Mouse (Mus musculus): ENCODE data around the gene Sox1.

Gene Sox1

DNA sequence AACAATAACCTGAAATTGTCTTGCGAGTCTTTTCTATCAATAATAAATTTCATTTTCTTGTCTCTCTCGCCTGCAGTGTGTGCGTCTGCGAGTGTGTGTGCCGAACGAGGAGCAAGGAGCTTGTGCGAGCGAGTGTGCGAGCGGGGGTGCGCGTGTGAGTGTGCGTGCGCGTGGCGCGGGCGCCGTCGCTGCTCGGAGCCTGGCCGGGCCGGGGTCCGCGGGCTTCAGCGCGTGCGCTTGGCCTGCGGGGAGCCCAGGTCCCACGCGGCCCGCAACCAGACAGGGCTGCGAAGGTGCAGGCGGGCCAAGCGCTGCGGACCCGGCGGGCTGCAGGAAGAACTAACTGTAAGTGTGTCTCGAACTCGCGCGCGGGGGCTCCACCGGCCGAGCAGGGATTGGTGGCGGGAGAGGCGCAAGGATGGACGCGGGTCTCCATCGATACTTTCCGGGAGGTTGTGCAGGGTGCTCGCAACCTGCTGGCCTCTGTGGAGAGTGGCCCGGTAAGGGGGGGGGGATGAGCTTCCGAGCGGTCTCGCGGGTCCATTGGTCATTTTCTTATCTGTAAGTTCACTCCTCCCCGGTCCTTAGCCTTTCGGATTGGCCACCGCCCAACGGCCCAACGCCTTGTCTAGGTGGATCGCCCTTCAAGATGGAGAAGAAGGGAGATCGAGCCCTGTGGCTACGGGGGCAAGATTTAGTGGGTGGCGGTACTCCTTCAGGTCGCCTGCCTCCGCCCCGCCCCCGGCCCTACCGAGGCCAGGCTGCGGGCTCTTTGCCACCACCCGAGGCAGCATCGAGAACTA, 9.2 kb upstream of the Sox1 start:
- no peak for TF ChIP-seq GATA4 (IDR thresholded peaks at IDR 0.05; ENCODE audit: insufficient replicate concordance, low read length)

DNA sequence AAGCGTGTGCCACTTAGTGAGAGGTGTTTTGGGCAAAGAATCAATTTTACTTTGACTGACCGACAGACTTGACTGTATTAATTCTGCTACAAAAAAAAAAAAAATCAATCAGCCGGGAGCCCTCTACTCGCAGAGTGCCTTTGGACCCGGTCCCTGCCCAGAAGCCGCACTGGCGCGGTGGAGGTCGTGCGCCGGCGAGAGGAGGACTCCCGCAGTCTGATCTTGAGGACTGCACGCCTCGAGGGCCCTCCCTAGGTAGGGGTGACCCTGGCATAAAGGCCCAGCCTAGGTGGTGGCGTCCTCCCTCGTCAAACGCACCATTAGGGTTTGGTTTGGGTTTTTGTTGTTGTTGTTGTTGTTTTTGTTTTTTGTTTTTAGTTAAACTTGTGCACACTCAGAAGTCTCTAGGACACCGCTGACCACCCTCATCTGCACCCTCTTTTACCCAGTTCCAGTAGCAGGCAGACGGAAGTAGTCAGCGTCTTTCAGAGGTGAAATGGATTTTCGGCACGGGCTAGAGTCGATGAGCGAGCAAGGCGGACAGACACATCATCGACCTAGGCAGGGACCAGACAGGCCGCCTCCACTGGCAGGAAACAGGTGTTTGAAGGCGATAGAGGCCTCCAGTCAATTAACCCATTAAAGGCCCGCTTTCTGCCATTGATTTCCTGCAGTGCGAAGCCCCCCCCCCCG, 8.4 kb upstream of the Sox1 start:
- TF ChIP-seq GATA4 (IDR thresholded peaks at IDR 0.05; ENCODE audit: insufficient replicate concordance, low read length) = no peak

DNA sequence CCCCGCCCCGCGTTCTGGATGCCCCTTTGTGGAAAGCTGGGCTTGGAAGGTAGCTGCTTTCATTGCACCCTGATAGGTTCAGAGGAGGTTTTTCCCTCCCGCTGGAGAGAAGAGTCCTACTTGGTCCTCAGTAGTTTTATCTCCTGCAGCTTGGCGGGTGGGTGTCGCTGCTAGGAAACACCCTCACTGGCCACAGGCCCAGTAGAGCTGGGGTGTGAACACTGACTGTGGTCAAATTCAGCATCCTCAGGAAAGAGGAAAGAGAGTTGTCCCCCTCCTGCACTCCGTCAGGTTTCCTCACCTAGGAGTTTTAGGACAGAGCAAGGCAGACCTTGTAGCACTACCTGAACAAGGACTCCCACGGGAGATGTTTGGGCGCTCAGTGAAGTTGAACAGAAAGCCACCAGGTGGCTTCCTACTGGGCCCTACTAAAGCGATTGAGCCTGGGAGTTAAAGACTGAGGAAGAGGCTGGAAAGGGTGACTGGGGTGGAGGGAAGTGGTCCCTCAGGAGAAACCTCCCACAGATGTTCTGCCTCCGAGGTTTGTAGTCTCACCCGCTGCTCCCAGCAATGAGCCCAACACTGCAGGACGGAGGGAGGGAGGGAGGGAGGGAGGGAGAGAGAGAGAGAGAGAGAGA, 7.8 kb upstream of the Sox1 start:
- no peak for TF ChIP-seq GATA4 (IDR thresholded peaks at IDR 0.05; ENCODE audit: insufficient replicate concordance, low read length)

DNA sequence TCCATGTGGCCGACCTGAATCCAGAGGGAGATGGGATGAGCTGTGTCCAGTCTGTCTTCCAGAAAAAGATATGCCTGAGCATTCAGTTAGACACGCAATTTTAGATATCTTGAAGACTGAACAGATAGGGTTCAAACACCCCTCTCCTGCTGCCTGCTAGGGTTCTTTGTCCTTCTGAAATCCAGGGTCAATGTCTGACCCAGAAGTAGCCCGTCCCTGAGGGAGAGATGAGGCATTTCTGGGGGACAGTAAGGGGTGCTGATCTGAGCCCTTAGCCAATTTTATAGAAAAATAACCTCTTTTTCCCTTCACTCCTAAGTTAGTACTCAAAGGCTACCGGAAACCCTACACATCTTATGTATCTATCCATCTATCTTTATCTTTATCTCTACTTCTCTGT, 7.2 kb upstream of the Sox1 start:
- TF ChIP-seq GATA4 (IDR thresholded peaks at IDR 0.05; ENCODE audit: insufficient replicate concordance, low read length) = no peak

DNA sequence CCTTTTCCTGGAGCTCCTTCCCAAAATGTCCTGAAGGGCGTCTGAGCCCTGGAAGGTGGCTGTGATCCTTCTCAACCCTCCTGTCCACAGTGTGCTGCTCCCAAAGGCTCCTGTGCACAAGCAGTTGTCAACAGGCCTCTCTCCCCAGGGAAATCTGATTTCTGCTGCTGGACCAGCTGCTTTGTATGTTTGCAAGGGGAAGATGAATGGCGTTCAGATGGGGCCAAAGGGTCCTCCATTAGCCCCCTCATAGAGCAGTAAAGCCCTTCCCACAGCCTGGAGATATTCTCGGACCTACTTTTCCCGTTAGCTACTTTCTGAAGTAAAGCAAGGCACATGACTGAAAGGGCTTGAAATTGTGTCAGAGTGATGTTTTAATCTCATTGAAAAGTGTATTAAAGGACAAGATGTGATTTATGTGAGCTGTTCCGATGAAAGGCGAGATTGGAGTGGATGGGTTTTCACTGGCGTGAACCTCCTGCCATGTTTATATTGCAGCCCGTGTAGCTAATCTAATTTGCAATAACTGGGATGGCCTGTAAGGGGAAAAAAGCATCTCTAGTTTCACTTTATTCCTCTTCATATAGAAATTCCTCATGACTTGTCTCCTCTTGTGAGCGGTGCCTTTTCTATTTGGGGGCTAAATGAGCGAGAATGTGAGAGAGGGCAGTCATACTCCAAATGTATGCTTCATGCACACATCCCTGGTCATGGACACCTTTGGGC, 6.5 kb upstream of the Sox1 start:
- TF ChIP-seq GATA4 (IDR thresholded peaks at IDR 0.05; ENCODE audit: insufficient replicate concordance, low read length) = no peak

DNA sequence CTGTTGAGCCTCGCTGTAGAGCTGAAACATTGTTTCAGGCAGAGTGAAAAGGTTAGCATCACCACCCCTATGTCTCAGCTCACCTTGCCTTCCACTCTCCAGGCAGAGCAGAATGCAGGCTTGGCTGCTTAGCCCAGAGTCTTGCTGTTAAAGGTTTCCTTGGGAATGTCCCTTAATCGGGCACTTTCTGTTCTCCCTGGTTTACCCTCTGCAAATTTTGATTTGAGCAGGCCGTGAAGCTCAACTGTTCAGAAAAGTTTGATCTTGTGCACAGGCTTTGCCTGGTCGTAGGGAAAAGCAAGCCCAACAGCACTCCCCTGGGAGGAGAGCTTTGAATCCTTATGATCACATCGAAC, 6.0 kb upstream of the Sox1 start:
- TF ChIP-seq GATA4 (IDR thresholded peaks at IDR 0.05; ENCODE audit: insufficient replicate concordance, low read length) = no peak

DNA sequence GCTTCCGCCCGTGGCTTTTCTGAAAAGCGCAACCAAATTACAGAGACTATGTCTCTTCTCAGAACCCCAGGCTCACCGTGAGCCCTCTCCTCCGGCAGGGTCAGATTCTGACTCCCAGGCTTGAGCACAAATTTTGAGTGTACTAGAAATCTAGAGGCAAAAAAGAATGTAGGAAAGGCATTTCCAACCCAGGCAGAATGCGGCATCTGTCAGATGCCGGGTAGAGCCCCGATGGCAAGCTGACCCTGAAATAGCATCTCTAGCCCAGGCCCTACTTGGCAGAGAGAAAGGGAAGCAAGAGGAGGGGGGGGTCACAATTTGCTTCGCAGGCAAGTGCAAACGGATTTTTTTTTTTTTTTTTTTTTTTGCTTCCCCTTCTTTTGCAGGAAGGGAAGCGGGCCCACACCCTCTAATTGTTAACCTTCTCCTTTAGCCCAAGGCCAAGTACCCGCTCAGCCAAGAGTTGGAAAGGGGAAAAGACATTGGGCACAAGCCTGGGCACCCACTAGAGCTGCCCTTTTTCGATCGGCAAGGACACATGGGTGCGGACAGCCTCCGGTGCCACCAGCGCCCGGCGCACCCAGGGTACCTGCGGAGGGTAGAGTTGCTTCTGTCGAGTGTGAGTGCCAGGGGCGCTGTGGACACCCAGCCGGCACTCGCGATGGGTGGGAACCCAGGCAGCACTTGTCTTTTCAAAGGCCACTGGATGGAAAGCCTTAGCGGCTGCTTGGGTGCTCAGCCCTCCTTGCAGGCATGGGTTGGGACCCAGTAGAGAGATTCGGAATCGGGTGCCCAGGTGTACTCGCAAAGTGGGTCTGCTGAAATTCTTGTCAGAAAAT, 5.1 kb upstream of the Sox1 start:
- no peak for TF ChIP-seq GATA4 (IDR thresholded peaks at IDR 0.05; ENCODE audit: insufficient replicate concordance, low read length)

DNA sequence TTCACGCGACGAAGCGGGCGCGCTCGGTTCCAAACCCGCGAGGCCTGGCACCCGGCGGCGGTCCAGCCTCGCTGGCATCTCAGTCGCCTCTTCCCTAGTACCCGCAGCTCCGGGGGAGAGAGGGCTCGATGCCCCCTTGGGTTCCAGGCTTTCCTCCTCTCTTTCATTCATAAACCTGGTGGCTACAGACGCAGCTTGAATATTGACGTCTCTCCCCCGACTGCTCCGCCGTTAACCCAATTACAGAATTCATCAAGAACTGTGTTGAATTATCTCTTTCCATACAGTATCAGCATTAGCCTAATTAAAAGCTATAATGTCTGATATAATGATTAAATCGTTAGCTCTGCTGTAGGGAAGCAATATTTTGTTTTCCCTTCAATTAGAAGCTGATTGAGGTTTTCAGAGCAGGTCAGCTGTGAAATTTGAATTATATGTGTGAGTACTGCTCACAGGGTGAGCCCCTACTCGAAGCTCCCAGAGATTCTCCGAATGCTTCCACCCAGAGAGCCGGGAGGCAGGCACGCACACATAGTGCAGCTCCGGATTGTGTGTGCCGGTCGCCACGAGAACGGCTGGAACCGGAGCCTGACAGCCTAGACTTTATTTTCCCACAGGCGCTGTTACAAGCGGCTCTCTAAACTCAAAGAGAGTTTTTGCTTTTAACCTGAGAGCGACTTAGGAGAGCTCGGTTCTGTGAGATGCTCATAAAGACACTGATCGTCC, 4.3 kb upstream of the Sox1 start:
- TF ChIP-seq GATA4 (IDR thresholded peaks at IDR 0.05; ENCODE audit: insufficient replicate concordance, low read length) = no peak

DNA sequence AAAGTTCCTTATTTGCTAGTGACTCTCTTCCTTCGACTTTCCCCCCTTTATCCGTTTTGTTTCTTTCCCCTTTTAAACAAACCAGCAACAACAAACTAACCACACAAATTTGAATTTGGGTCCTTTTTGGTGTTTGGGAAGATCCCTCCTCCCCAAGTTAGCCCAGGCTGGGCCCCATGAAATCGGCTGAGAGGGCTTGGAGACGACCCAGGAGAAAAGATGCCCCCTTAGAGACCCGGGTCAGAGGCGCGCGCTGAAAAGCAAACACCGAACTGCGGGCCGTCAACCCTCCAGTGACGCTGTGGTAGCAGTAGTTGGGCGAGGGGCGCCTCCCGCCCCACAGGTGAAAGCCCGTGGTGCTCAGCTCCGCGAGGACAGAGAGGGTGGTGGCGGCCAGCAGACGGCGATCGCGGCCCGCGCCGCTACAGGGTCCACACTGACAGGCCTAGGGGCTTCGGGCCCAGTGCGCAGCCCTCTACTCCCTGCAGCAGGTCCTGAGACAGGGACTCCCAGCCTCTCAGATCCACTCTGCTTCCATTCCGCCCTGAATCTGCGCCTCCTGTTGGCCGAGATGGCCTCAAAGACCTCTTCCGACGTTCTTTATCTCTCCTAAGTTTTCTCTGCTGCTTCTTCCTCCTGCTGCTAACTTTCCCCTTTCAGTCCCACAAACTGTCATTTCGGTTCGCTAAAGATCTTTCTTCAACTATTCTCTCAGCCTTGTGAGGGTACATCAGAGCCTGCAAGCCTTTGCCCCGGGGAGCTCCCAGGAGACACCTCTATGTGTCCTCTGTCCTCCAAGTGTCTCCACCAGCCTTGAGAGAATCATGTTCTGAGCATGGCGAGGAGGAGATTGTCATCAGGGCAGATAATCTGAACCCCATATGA, 3.5 kb upstream of the Sox1 start:
- TF ChIP-seq GATA4 (IDR thresholded peaks at IDR 0.05; ENCODE audit: insufficient replicate concordance, low read length) = no peak

DNA sequence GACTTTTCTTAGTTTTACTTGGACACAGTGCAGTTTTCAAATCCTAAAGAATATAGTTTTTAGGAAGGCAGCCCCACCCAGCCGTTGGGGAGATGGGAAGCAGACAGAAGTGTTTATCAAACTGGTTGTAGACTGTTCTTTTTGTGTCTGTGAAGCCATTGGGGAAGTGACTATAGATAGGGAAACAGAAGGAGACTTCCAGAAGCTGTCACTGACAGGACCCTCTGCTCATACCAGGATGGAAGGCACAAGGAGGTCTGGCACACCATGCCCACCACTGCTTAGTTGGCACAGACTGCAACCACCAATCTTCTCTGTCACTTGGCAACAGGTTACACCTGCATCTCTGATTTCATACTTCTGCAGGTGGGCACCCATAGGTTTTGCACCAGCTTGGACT, 2.3 kb upstream of the Sox1 start:
- TF ChIP-seq GATA4 (IDR thresholded peaks at IDR 0.05; ENCODE audit: insufficient replicate concordance, low read length) = no peak

DNA sequence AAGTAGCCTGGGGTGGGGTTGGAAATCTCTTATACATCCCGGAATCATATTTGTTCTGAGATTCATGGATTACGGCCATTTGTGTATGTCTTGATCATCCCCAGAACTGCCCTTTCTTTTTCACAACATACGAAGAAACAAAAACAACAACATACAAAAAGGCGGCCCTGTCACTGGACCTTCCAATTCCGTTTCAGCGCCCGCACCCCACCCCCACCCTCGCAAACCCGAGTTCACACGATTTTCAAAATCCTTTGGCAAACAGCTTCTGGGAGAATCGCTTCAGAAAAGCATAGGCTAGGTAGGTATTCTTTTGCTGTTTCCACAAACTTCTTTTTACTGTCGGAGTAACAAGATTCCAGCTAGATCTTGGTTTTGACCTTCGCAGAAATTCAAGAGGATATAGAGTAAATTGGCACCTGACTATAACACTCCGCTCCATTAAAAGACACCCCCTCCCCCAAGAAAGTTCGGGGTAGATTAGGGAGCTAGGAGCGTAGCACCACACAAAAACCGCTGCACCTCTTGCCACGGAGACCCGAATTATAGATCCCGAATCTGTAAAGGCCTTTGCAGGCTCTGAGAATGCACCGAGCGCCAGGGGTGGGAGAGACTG, 602 bp upstream of the Sox1 start:
- no peak for TF ChIP-seq GATA4 (IDR thresholded peaks at IDR 0.05; ENCODE audit: insufficient replicate concordance, low read length)

DNA sequence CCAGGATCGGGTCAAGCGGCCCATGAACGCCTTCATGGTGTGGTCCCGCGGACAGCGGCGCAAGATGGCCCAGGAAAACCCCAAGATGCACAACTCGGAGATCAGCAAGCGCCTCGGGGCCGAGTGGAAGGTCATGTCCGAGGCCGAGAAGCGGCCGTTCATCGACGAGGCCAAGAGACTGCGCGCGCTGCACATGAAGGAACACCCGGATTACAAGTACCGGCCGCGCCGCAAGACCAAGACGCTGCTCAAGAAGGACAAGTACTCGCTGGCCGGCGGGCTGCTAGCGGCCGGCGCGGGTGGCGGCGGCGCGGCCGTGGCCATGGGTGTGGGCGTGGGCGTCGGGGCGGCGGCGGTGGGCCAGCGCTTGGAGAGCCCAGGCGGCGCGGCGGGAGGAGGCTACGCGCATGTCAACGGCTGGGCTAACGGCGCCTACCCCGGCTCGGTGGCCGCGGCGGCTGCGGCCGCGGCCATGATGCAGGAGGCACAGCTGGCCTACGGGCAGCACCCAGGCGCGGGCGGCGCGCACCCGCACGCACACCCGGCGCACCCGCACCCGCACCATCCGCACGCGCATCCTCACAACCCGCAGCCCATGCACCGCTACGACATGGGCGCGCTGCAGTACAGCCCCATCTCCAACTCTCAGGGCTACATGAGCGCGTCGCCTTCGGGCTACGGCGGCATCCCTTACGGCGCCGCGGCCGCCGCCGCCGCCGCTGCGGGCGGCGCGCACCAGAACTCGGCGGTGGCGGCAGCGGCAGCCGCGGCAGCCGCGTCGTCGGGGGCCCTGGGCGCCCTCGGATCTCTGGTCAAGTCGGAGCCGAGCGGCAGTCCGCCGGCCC, 1.6 kb downstream of the Sox1 start:
- no peak for TF ChIP-seq GATA4 (IDR thresholded peaks at IDR 0.05; ENCODE audit: insufficient replicate concordance, low read length)

Data from liver, adult (tissue).